Mouse (Mus musculus) right cerebral cortex, adult 2 months (tissue): ENCODE results near the gene Olfr1502.
A peak's percentile ranks its signal among the peaks of the same experiment; 100 is the strongest.
"Not testable (repeated sequence)": the region's sequence is repeated elsewhere in the genome, so short reads cannot be mapped to it uniquely, and the experiment has no call there.

Source experiments
- DNase-seq, 2 experiments: peaks; one replicate each; pipeline ENCODE4 v3.0.0; 2021 to 2022; ENCODE audit warnings: low spot score in 2 of 2

Gene Olfr1502

GRCm38 (mm10) chr19:13861495-13861894 is at the start of gene Olfr1502:
Olfr1502 (plus strand) TSS chr19:13861795.
- DNase-seq = no peak

- DNase-seq = no peak
These were observed 48.8 kb upstream of the Olfr1502 start for GRCm38 (mm10) chr19:13812823-13813222.

DNA sequence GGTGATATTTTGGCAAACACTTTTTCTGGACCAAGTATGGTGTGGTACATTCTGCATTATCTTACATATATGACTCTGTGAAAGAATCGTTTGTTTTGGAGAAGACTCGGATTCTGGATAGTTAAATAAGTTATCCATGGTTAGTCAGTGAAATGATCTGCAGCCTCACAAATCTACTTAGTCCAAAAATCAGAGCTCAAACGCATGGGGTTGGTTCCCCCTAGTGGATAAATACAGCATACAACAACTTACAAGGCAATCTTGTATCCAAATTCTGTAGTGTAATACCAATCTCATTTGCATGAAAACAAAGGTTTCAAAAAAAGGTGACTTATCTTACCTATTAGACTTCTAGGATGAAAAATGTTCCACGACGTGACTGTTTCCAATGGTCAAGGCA is 42.8 kb upstream of the Olfr1502 start:
- peak; percentile 4 to 7 for DNase-seq

GRCm38 (mm10) chr19:13819347-13819746 is 42.2 kb upstream of the Olfr1502 start, which contains the start of gene Olfr1499:
Olfr1499 (minus strand) TSS chr19:13819447.
- DNase-seq = no peak

- no peak for DNase-seq
These were observed 40.7 kb upstream of the Olfr1502 start for GRCm38 (mm10) chr19:13820847-13821246.

DNA sequence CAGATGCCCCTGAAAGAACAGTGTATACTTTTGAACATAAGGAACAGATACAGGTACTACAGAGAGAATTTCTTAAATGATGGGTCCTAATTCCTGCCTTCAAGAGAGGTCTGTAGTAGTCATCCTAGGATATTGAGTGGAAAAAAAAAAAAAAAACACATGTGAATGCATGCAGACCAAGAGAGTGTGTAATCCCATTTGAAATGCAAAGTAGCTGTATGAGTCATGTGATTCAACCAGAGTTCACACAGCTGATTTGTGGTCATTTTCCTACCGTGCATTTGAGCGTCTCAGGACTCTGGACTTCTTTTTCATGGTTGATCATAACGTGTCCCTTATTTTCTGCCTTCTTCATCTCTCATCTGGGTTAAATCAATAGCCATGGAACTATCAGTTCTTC is 33.1 kb upstream of the Olfr1502 start:
- no peak for DNase-seq

DNA sequence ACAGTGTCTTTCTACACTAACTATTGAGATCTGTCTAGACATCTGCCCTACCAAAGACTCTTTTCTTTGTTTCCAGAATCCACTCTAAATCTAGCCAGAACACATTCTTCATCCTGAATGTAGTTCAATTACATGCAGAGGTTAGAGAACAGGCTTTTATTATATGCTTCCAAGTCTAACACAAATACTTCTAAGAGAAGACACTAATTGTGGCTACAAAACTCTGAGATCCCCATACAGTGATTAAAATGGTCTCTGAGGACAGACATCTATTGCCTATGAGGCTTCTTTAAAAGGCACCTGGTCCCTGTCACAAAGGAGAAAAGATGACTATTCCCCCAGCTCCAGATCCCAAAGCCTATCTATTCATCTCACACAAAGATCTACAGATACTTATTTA is 31.2 kb upstream of the Olfr1502 start, which contains the start of gene Olfr1500:
Olfr1500 (minus strand) TSS at position 101 of the 400 bp plus-strand sequence.
- no peak for DNase-seq

GRCm38 (mm10) chr19:13850592-13850991 is 11.0 kb upstream of the Olfr1502 start, which contains the start of gene Olfr1501:
Olfr1501 (minus strand) TSS chr19:13850692.
- DNase-seq = not testable (repeated sequence)

GRCm38 (mm10) chr19:13897828-13898227 is 36.2 kb downstream of the Olfr1502 start, which contains the start of gene Olfr1504:
Olfr1504 (minus strand) TSS chr19:13897928.
- no peak for DNase-seq
